Mouse (Mus musculus) kidney, postnatal 10 days (tissue): Measurements from ENCODE around the gene Tspan9.

Source experiments
- DNase-seq: peaks from one replicate; pipeline ENCODE4 v3.0.0; 2021; ENCODE audit warnings: mixed read lengths

Gene Tspan9

DNA sequence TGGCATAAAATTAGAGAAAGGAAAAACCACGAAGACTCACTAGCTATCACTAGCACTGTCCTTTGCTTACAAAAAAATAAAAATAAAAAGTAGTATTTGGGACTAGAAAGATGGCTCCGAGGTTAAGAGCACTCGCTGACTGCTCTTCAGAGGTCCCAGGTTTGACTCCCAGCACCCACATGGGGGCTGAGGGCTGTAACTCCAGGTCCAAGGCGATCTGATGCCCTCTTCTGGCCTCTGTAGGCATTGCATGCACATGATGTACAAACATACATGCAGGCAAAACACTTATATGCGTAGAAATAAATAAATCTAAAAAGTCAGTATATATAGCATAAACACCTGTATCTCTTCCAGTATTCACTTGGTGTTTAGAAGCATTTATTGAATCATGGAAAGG is 43.5 kb downstream of the Tspan9 start:
- peak; percentile 62 for DNase-seq

DNA sequence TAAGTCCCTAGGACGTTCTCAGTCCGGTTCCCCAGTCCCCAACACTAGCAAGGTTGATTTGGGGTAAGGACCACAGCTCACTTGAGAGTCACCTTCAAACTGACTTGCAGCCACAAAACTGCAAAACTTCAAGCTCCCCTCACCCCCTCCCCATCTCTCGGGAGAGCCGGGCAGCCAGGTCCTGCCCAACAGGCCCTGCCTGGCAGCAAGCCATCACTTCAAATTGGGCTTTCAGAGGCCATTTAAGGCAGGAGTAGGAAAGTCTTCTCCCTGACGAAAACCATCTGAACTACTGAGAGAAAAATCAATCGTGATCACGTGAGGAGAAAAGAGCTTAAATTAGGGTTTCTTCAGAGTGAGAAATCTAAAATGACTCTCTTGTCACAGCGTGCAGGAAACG is 44.2 kb downstream of the Tspan9 start:
- DNase-seq, result peak; percentile 73

DNA sequence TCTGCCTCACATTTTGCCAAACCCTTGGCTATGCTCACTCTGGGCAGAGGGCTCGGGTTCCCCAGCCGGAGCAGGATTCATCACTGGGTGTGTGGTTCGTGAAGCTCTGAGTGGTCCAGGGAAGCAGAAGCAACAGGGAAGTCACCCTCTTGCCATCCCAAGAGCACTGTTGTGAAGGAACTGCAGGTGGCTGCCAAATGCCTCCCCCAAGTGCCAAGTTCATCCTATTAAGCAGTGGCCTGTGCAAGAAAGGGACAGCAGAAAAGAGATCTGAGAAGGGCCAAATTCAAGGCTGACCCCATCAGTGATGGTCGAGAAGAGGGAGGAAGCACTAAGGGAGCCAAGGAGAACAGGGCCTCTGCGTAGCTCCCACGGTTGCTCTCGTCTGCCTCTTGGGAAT is 46.9 kb downstream of the Tspan9 start:
- peak; percentile 3 for DNase-seq

- DNase-seq, result peak; percentile 6
Measured at GRCm38 (mm10) chr6:128095906-128096305, 47.5 kb downstream of the Tspan9 start.

- peak; percentile 8 for DNase-seq
Measured at GRCm38 (mm10) chr6:128095131-128095530, 48.3 kb downstream of the Tspan9 start.

DNA sequence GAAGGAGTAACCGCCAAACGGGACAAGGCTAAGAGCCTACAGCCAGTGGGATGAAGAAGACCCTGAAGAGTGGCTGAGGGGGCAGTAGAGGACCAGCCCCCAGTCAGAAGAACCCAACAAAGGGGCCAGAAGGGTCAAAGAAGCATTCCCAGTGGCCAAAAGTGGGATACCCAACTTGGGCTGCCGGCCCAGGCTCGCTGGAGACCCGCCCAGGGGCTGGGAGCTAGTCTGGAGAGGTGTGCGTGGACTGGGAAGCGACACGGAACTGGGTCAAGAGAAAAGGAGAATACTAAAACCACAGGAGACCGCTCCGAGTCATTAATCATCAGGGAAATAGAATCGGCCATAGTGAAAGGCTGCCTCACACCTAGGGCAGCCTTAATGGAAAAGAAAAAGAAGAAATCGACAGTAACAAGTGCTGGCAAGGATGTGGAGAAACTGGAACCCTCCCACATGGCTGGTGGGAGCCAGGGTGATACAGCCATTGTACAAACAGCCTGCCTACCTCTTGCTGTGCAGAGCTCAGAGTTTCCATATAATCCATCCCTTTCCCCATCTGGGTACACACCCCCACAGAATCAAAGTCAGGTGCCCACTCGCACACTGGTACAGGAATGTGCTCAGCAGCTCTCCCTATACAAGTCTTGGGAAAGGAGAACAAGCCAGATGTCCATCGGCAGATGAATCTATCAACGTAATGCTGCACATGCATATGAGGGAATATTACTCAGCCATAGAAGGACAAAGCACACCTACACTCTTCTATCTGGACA is 49.4 kb downstream of the Tspan9 start:
- DNase-seq, result peak; percentile 23

GRCm38 (mm10) chr6:128092621-128093020 is 50.8 kb downstream of the Tspan9 start:
- DNase-seq, result peak; percentile 33

GRCm38 (mm10) chr6:128091833-128092166 is 51.6 kb downstream of the Tspan9 start:
- no peak for DNase-seq

DNA sequence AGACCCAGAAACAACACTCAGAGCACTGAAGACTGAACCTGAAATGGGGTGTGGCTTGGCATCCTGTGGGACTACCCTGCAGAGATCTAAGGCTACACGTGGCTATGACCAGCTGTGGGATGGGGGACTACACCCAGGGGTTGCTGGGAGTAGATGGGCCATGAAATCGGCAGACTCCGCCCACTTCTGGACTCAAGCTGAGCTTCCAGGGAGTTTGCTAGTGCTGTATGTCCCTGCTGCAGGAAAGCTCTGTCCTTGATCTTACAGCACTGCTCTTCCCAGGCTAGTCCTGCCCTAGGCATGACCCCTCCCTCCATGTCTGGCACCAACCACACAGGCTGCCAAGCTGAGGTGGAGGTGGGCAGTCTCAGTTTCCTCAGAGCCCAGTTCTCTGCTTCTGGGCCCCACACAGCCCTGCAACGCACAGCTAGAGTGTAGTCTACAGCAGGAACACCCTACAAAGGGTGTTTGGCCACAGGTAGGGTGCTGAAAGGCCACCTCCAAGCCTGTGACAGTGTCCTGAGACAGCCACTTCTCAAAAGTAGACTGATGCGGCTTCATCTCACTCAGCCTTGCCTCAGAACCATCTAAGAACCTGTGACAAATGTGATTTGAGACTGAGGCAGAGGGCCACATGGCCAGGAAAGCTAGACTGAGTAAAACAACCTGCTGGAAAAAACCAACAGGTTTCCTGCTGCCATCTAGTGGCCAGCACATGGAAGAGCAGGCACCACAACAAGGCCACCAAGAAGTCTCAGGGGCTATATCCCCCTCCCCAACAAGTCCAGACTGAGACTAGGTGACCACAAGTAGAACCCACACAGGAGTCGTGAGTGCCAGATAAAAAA is 52.2 kb downstream of the Tspan9 start:
- peak; percentile 69 for DNase-seq

DNA sequence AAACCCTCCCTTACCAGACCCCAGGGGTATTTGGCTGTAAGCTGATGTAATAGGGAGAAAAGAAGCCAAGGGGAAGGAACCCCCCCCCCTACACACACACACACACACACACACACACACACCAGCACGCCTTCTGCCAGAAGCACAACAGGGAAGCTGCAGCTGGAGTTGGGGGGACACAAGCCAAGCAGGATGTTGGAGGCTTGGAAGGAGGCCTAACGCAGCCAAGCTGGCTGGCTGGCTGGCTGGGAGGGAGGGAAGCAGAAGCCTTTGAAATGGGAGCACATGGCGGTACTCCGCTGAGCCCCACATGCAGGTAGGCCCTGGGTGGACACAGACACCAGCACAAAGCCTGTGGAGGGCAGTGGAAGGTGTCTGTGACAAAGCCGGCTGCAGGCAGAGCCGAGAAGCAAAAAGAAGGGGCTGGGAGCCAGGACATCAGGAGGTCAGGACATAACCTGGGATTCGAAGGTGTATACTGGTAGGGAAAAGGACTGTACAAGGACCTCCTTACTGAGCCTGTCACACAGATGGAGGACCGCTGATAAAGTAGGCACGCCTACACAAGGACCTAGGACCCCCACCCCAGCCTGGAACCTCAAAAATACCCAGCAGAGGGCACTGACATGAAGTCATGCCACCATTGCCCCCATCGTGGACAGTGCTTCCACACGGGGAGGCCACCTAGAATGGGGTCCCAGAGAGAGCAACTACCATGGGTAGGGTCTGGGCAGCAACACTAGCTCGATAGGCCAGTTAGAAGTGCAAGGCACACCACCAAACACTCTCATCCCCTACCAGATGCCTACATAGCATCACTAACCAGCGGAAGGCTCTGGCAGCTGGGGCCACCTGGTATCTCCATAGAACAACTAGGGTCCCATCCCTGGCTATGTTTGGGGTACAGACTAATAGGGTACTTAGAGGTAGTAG is 53.4 kb downstream of the Tspan9 start:
- DNase-seq, result peak; percentile 88

DNA sequence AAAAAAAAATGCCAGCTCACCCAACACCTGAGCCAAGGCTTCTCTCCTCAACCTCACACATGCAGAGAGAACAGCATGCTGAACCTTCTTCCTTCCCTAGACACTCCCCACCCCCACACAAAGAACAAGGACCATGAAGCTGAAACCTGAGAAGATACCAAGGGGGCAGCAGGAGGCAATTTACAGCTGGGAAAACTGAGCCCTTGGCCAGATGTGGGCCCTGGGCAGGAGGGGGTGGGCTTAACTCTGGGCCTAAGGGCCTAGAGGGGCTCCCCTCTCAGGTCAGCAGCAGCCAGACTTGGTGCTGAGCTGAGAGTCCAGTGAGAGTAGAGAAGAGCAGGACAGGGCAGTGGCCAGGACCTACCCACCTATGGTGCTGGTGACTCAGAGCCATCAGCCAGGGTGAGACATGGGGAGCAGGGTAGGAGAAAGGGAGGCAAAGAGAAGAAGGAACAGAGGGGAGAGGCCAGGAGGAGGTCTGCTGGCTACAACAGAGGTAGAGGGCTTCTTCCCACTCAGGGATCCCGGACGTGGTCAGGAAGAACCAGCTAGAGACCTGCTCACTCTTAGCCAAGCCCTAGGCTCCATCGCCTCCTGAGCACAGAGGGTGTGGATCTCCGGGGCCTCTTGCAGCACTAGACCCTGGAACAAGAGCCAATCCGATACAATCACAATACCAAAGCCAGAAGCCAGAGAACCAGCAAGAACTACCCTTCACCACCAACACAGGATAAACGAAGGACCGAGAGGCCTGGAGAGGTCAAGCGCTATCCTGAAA is 54.5 kb downstream of the Tspan9 start:
- peak; percentile 19 for DNase-seq

- DNase-seq, result peak; percentile 3
Measured at GRCm38 (mm10) chr6:128085488-128086066, 57.8 kb downstream of the Tspan9 start.

- DNase-seq, result peak; percentile 3
Measured at GRCm38 (mm10) chr6:128083305-128083704, 60.1 kb downstream of the Tspan9 start.

- DNase-seq, result no peak
Measured at GRCm38 (mm10) chr6:128081781-128082180, 61.6 kb downstream of the Tspan9 start.

DNA sequence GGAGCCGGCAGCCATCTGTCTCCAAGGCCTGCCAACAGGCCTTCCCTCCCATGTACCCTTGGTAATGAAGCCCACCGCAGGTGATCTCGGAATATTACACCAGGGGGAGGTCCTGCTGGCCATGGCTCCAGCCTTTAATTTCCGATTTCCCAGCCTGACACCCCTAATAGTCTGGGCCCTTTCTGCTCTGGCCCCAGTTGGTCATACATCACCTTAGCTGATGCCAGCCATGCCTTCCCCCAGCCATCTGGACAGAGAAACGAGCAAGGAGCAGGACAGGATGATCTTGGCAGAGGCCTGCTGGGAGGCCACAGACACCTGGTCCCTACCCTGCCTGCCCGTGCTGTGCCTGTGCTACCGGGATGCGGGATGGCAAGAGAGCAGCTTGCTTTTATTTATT is 62.1 kb downstream of the Tspan9 start:
- DNase-seq, result peak; percentile 8

- DNase-seq, result no peak
Measured at GRCm38 (mm10) chr6:128079576-128080224, 63.7 kb downstream of the Tspan9 start.

DNA sequence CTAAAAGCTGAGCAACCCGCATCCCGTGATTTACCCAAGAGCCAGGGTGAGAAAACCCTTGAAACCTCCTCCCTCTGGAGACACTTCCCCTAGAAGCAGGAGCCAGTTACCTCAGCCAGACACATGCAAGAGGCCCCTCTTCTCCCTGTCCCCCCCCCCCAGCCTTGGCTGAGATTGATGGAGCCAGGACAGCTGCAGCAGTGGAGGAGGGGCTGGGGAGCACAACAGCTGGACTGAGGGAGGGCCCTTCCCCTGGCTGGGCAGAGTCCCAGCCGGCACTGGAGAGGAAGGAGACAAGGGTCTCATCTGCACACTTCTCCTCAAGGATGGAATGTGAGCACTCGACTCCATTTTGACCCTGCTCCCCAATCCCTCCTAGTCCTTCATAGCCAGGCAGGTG is 64.9 kb downstream of the Tspan9 start:
- DNase-seq, result peak; percentile 74

DNA sequence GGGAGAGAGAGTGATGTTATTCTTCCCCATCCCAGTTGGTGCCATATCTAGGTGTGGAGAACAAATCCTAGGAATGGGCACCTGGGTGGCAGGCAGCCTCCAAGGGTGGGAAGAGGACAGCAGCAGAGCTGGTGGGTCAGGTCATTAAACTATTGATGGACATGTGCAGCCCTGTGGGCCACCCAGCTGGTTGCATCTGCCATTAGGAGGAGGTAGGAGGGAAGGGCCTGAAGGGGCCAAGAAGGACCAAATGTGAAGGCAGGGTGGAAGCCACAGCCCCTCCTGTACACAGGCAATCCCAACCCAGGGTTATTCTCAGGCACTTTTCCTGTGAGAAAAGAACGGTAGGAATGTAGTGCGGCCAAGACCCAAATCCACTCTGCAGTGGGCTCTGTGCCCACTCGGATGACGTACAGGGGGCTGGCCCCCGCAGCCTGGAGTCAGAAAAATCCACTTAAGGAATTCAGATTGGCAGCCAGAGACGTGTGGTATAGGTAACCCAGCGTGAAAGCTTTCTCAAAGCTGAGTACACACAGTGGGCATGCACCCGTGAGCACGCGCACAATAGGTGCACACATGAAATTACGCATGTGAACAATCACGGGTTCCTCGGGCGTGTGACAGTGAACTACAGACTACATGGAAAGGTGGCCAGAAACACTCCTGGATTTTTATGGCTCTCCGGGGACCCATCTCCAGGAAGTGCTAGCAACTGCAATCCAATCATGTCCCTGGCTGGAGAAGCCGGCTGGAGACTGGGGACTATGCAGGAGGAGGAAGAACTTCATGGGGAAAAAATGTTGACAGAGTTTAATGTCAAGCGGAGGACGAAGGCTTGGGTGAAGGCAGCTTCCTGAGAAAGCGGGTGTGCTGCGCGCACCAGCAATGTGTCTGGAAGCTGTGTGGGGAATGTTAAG is 67.0 kb downstream of the Tspan9 start:
- DNase-seq, result peak; percentile 65

- peak; percentile 64 for DNase-seq
Measured at GRCm38 (mm10) chr6:128075453-128076003, 67.9 kb downstream of the Tspan9 start.
